Mouse (Mus musculus) monocyte, adult 59 days (primary cell): ENCODE measurements around the gene Otp. TPM values are rescaled to one million over a fixed set of nuclear protein-coding genes. Genes with fewer than 3 reads are reported as not detected.

ENCODE experiments used
- total RNA-seq, 2 experiments: library from RNA; stranded (reverse); gene quantifications; one replicate each; pipeline ENCODE4 v1.2.4; 2023

Otp gene
- not detected for total RNA-seq

GRCm38 (mm10) chr13:94875396-94875880 is at the start of gene Otp:
Gene Otp (plus strand): TSS chr13:94875602.

Other genes with a start within 250 kb of the Otp start
- gene Tbca, start 86.7 kb upstream of the Otp start, total RNA-seq: 10 to 100 TPM; 73.2 to 79.2 TPM
- 10 to 100 TPM; 24.5 to 28.2 TPM for gene Wdr41, start 100.7 kb downstream of the Otp start, total RNA-seq